Mouse (Mus musculus): ENCODE data around the gene Phkg2. TPM values are rescaled to one million over a fixed set of nuclear protein-coding genes. Genes with fewer than 3 reads are reported as not detected.
A peak's percentile ranks its signal among the peaks of the same experiment; 100 is the strongest.

Gene Phkg2
- polyA plus RNA-seq (2015; fragmentation: Nextera tagmentation; extraction: Ambion mirVana): 35.7 and 37.7 TPM in 2 replicates

GRCm38 (mm10) chr7:127572895-127573471, at the start of gene Phkg2:
Gene Phkg2 (plus strand): TSS chr7:127573340.
- Histone ChIP-seq H3K27ac (ENCODE audit: low read length) (peak within 1 kb of the TSS; percentile 85), H3K4me2 (ENCODE audit: low read depth, low read length) (peak within 1 kb of the TSS; percentile 68), H3K4me1 (ENCODE audit: control insufficient read depth, insufficient read depth, low read length) (peaks cover 10% of the 10 kb centered on the region), H3K27me3 (replicated peaks; ENCODE audit: control insufficient read depth, insufficient read depth, low read length) (no peaks in the 10 kb centered on the region), H3K4me3 (ENCODE audit: low read length) (peak within 1 kb of the TSS; percentile 64), H3K9me3 (ENCODE audit: control insufficient read depth, low read length) (no peaks in the 10 kb centered on the region), H3K9ac (ENCODE audit: low read depth, low read length) (peak within 1 kb of the TSS; percentile 78), H3K36me3 (ENCODE audit: control insufficient read depth, insufficient read depth, low read length) (0 out of 2 replicates have a peak, but pooled peaks cover 9% of the 10 kb centered on the region)
- ATAC-seq: peak; percentile 99
- under 1% methylated on average over 17 of the region's 17 CpGs for WGBS

GRCm38 (mm10) chr7:127541671-127542070, 31.5 kb upstream of the Phkg2 start:
- no peaks in the 10 kb centered on the region for H3K9me3 ChIP-seq (ENCODE audit: control insufficient read depth, low read length)
- H3K36me3 ChIP-seq (ENCODE audit: control insufficient read depth, insufficient read depth, low read length): peaks cover 36% of the 10 kb centered on the region
- no peak overlapping the region for H3K27ac ChIP-seq (ENCODE audit: low read length)
- H3K4me2 ChIP-seq (ENCODE audit: low read depth, low read length): no peak overlapping the region
- no peak for ATAC-seq
- no peak overlapping the region for H3K9ac ChIP-seq (ENCODE audit: low read depth, low read length)
- H3K4me3 ChIP-seq (ENCODE audit: low read length): no peak overlapping the region
- WGBS: 97% methylated on average over 3 of the region's 3 CpGs
- no peaks in the 10 kb centered on the region for H3K4me1 ChIP-seq (ENCODE audit: control insufficient read depth, insufficient read depth, low read length)
- no peaks in the 10 kb centered on the region for H3K27me3 ChIP-seq (replicated peaks; ENCODE audit: control insufficient read depth, insufficient read depth, low read length)

- H3K4me1 ChIP-seq (ENCODE audit: control insufficient read depth, insufficient read depth, low read length): no peaks in the 10 kb centered on the region
- 88% methylated on average over 15 of the region's 15 CpGs for WGBS
These were observed 23.9 kb upstream of the Phkg2 start for GRCm38 (mm10) chr7:127549116-127549835.

GRCm38 (mm10) chr7:127551558-127551957, 21.6 kb upstream of the Phkg2 start:
- Histone ChIP-seq H3K4me1 (ENCODE audit: control insufficient read depth, insufficient read depth, low read length) (no peaks in the 10 kb centered on the region), H3K27ac (ENCODE audit: low read length) (no peak overlapping the region), H3K4me3 (ENCODE audit: low read length) (no peak overlapping the region), H3K9ac (ENCODE audit: low read depth, low read length) (no peak overlapping the region), H3K36me3 (ENCODE audit: control insufficient read depth, insufficient read depth, low read length) (0 out of 2 replicates have a peak, but pooled peaks cover 25% of the 10 kb centered on the region), H3K27me3 (replicated peaks; ENCODE audit: control insufficient read depth, insufficient read depth, low read length) (no peaks in the 10 kb centered on the region), H3K9me3 (ENCODE audit: control insufficient read depth, low read length) (no peaks in the 10 kb centered on the region), H3K4me2 (ENCODE audit: low read depth, low read length) (no peak overlapping the region)
- ATAC-seq: no peak
- 91% methylated on average over 8 of the region's 8 CpGs for WGBS

More at GRCm38 (mm10) chr7:127549116-127549835, 23.9 kb upstream of the Phkg2 start:
- Histone ChIP-seq H3K27ac (ENCODE audit: low read length) (no peak overlapping the region), H3K9ac (ENCODE audit: low read depth, low read length) (no peak overlapping the region), H3K9me3 (ENCODE audit: control insufficient read depth, low read length) (no peaks in the 10 kb centered on the region), H3K27me3 (replicated peaks; ENCODE audit: control insufficient read depth, insufficient read depth, low read length) (no peaks in the 10 kb centered on the region), H3K4me2 (ENCODE audit: low read depth, low read length) (no peak overlapping the region), H3K4me3 (ENCODE audit: low read length) (no peak overlapping the region), H3K36me3 (ENCODE audit: control insufficient read depth, insufficient read depth, low read length) (0 out of 2 replicates have a peak, but pooled peaks cover 21% of the 10 kb centered on the region)
- no peak for ATAC-seq

GRCm38 (mm10) chr7:127560580-127560979, 12.6 kb upstream of the Phkg2 start:
- Histone ChIP-seq H3K36me3 (ENCODE audit: control insufficient read depth, insufficient read depth, low read length) (peaks cover 25% of the 10 kb centered on the region), H3K4me3 (ENCODE audit: low read length) (no peak overlapping the region), H3K9ac (ENCODE audit: low read depth, low read length) (no peak overlapping the region), H3K27me3 (replicated peaks; ENCODE audit: control insufficient read depth, insufficient read depth, low read length) (no peaks in the 10 kb centered on the region), H3K9me3 (ENCODE audit: control insufficient read depth, low read length) (no peaks in the 10 kb centered on the region), H3K4me2 (ENCODE audit: low read depth, low read length) (no peak overlapping the region), H3K27ac (ENCODE audit: low read length) (no peak overlapping the region), H3K4me1 (ENCODE audit: control insufficient read depth, insufficient read depth, low read length) (no peaks in the 10 kb centered on the region)
- 91% methylated on average over 11 of the region's 11 CpGs for WGBS
- ATAC-seq: no peak

GRCm38 (mm10) chr7:127561340-127561858, 11.7 kb upstream of the Phkg2 start, which contains the start of gene Tmem265:
Gene Tmem265 (plus strand): TSS chr7:127561390.
- Histone ChIP-seq H3K4me1 (ENCODE audit: control insufficient read depth, insufficient read depth, low read length) (no peaks in the 10 kb centered on the region), H3K36me3 (ENCODE audit: control insufficient read depth, insufficient read depth, low read length) (peaks cover 21% of the 10 kb centered on the region), H3K4me3 (ENCODE audit: low read length) (no peak within 1 kb of the TSS), H3K27ac (ENCODE audit: low read length) (no peak within 1 kb of the TSS), H3K4me2 (ENCODE audit: low read depth, low read length) (no peak within 1 kb of the TSS), H3K27me3 (replicated peaks; ENCODE audit: control insufficient read depth, insufficient read depth, low read length) (no peaks in the 10 kb centered on the region), H3K9ac (ENCODE audit: low read depth, low read length) (no peak within 1 kb of the TSS), H3K9me3 (ENCODE audit: control insufficient read depth, low read length) (no peaks in the 10 kb centered on the region)
- ATAC-seq: no peak
- 92% methylated on average over 5 of the region's 5 CpGs for WGBS

GRCm38 (mm10) chr7:127564381-127565150, 8.6 kb upstream of the Phkg2 start:
- Histone ChIP-seq H3K9me3 (ENCODE audit: control insufficient read depth, low read length) (no peaks in the 10 kb centered on the region), H3K4me2 (ENCODE audit: low read depth, low read length) (no peak overlapping the region), H3K9ac (ENCODE audit: low read depth, low read length) (no peak overlapping the region), H3K36me3 (ENCODE audit: control insufficient read depth, insufficient read depth, low read length) (peaks cover 3% of the 10 kb centered on the region; the same call in 1 of the 2 replicates), H3K27me3 (replicated peaks; ENCODE audit: control insufficient read depth, insufficient read depth, low read length) (no peaks in the 10 kb centered on the region), H3K27ac (ENCODE audit: low read length) (no peak overlapping the region), H3K4me1 (ENCODE audit: control insufficient read depth, insufficient read depth, low read length) (no peaks in the 10 kb centered on the region), H3K4me3 (ENCODE audit: low read length) (no peak overlapping the region)
- 74% methylated on average over 6 of the region's 6 CpGs for WGBS
- no peak for ATAC-seq

- Histone ChIP-seq H3K4me1 (ENCODE audit: control insufficient read depth, insufficient read depth, low read length) (peaks cover 10% of the 10 kb centered on the region), H3K36me3 (ENCODE audit: control insufficient read depth, insufficient read depth, low read length) (0 out of 2 replicates have a peak, but pooled peaks cover 9% of the 10 kb centered on the region), H3K9me3 (ENCODE audit: control insufficient read depth, low read length) (no peaks in the 10 kb centered on the region), H3K27ac (ENCODE audit: low read length) (peak overlapping the region; percentile 43), H3K4me3 (ENCODE audit: low read length) (peak overlapping the region; percentile 64), H3K9ac (ENCODE audit: low read depth, low read length) (peak overlapping the region; percentile 78), H3K4me2 (ENCODE audit: low read depth, low read length) (peak overlapping the region; percentile 68), H3K27me3 (replicated peaks; ENCODE audit: control insufficient read depth, insufficient read depth, low read length) (no peaks in the 10 kb centered on the region)
- peak; percentile 61 for ATAC-seq
- WGBS: under 1% methylated on average over 27 of the region's 28 CpGs
These were observed 416 bp downstream of the Phkg2 start for GRCm38 (mm10) chr7:127573503-127574008.

- H3K36me3 ChIP-seq (ENCODE audit: control insufficient read depth, insufficient read depth, low read length): 0 out of 2 replicates have a peak, but pooled peaks cover 9% of the 10 kb centered on the region
- no peak for ATAC-seq
- H3K9me3 ChIP-seq (ENCODE audit: control insufficient read depth, low read length): no peaks in the 10 kb centered on the region
- H3K9ac ChIP-seq (ENCODE audit: low read depth, low read length): peak overlapping the region; percentile 78
- H3K4me1 ChIP-seq (ENCODE audit: control insufficient read depth, insufficient read depth, low read length): peaks cover 10% of the 10 kb centered on the region
- H3K27me3 ChIP-seq (replicated peaks; ENCODE audit: control insufficient read depth, insufficient read depth, low read length): no peaks in the 10 kb centered on the region
- no peak overlapping the region for H3K27ac ChIP-seq (ENCODE audit: low read length)
- H3K4me3 ChIP-seq (ENCODE audit: low read length): peak overlapping the region; percentile 64
- H3K4me2 ChIP-seq (ENCODE audit: low read depth, low read length): peak overlapping the region; percentile 68
- WGBS: 13% methylated on average over 7 of the region's 7 CpGs
These were observed 975 bp downstream of the Phkg2 start for GRCm38 (mm10) chr7:127574115-127574514.
